Mouse (Mus musculus) v-Abl transformed pro-B cells (cell line): ENCODE measurements around the gene Tmem104.

Source experiments
- in situ Hi-C, 2 experiments: fragments of 400-800 bp; cut with MboI; formaldehyde crosslinking; loops; one replicate each; pipeline ENCODE4 v1.15.1; 2025; ENCODE audit not compliant: unreplicated experiment in 2 of 2

Gene Tmem104

GRCm38 (mm10) chr11:115271052-115271451, 83.8 kb downstream of the Tmem104 start:
- in situ Hi-C loops, result loop anchor here (5.0 to 25.0 kb wide), 4 partner anchors 69 to 189 kb away; partner anchors contain the start of genes Rab37 (in 1 of the 2) and Slc9a3r1 (in 1 of the 2)

- in situ Hi-C loops, result loop anchor here (5.0 to 25.0 kb wide), 4 partner anchors 69 to 189 kb away; partner anchors contain the start of genes Rab37 (in 1 of the 2) and Slc9a3r1 (in 1 of the 2)
These were observed 84.2 kb downstream of the Tmem104 start for GRCm38 (mm10) chr11:115271481-115271880.

GRCm38 (mm10) chr11:115272894-115273498, 85.7 kb downstream of the Tmem104 start:
- in situ Hi-C loops, result loop anchor here (5.0 to 25.0 kb wide), 4 partner anchors 71 to 191 kb away; partner anchors contain the start of genes Rab37 (in 1 of the 2) and Slc9a3r1 (in 1 of the 2)

GRCm38 (mm10) chr11:115273735-115274134, 86.4 kb downstream of the Tmem104 start:
- in situ Hi-C loops, result loop anchor here (5.0 to 25.0 kb wide), 4 partner anchors 71 to 191 kb away; partner anchors contain the start of genes Rab37 (in 1 of the 2) and Slc9a3r1 (in 1 of the 2)

GRCm38 (mm10) chr11:115274178-115274577, 86.9 kb downstream of the Tmem104 start:
- in situ Hi-C loops, result loop anchor here (5.0 to 25.0 kb wide), 4 partner anchors 72 to 192 kb away; partner anchors contain the start of genes Rab37 (in 1 of the 2) and Slc9a3r1 (in 1 of the 2)

GRCm38 (mm10) chr11:115274771-115275170, 87.5 kb downstream of the Tmem104 start:
- in situ Hi-C loops, result loop anchor here (5.0 to 25.0 kb wide), 4 partner anchors 72 to 192 kb away; partner anchors contain the start of genes Rab37 (in 1 of the 2) and Slc9a3r1 (in 1 of the 2)

- in situ Hi-C loops, result loop anchor here in 1 of 2 experiments (10.0 kb wide), 1 partner anchor 181 kb away; the partner anchor contains the start of gene Rab37
These were observed 88.2 kb downstream of the Tmem104 start for GRCm38 (mm10) chr11:115275509-115275908.

GRCm38 (mm10) chr11:115275954-115276353, 88.7 kb downstream of the Tmem104 start:
- in situ Hi-C loops, result loop anchor here in 1 of 2 experiments (10.0 kb wide), 1 partner anchor 181 kb away; the partner anchor contains the start of gene Rab37

- in situ Hi-C loops, result loop anchor here in 1 of 2 experiments (10.0 kb wide), 1 partner anchor 182 kb away; the partner anchor contains the start of gene Rab37
These were observed 89.7 kb downstream of the Tmem104 start, which contains the start of gene Fdxr for GRCm38 (mm10) chr11:115276780-115277603. Fdxr (minus strand) TSS chr11:115277050.

- in situ Hi-C loops, result loop anchor here in 1 of 2 experiments (10.0 kb wide), 1 partner anchor 183 kb away; the partner anchor contains the start of gene Rab37
These were observed 90.3 kb downstream of the Tmem104 start for GRCm38 (mm10) chr11:115277604-115277975.

- in situ Hi-C loops, result loop anchor here in 1 of 2 experiments (10.0 kb wide), 1 partner anchor 183 kb away; the partner anchor contains the start of gene Rab37
These were observed 90.9 kb downstream of the Tmem104 start for GRCm38 (mm10) chr11:115278176-115278575.

- in situ Hi-C loops, result loop anchor here in 1 of 2 experiments (10.0 kb wide), 1 partner anchor 185 kb away; the partner anchor contains the start of gene Rab37
These were observed 92.4 kb downstream of the Tmem104 start for GRCm38 (mm10) chr11:115279726-115280125.

GRCm38 (mm10) chr11:115282295-115282694, 95.0 kb downstream of the Tmem104 start:
- in situ Hi-C loops, result no loop called here

- in situ Hi-C loops, result no loop called here
These were observed 95.6 kb downstream of the Tmem104 start for GRCm38 (mm10) chr11:115282723-115283485.

GRCm38 (mm10) chr11:115283486-115283765, 96.1 kb downstream of the Tmem104 start:
- in situ Hi-C loops, result no loop called here

GRCm38 (mm10) chr11:115283891-115284620, 96.8 kb downstream of the Tmem104 start:
- in situ Hi-C loops, result no loop called here

- in situ Hi-C loops, result no loop called here
These were observed 98.0 kb downstream of the Tmem104 start for GRCm38 (mm10) chr11:115285282-115285681.

- in situ Hi-C loops, result no loop called here
These were observed 99.1 kb downstream of the Tmem104 start for GRCm38 (mm10) chr11:115286201-115286993.
